Mouse (Mus musculus) stomach, postnatal 0 days (tissue): ENCODE results near the gene Msrb3. TPM values are rescaled to one million over a fixed set of nuclear protein-coding genes. Genes with fewer than 3 reads are reported as not detected.

Experiments used
- ATAC-seq: fragments of 200-750 bp; cut with Nextera tagmentation; 2 replicates; pipeline ENCODE4 v1.8.0; 2017; ENCODE audit not compliant: low FRiP score, low TSS enrichment
- DNase-seq: peaks from one replicate; pipeline ENCODE4 v3.0.0-alpha.2; 2016; ENCODE audit warnings: low spot score
- H3K27ac ChIP-seq: fragments of 300-500 bp; sonication (generic); replicated peaks from 2 replicates; pipeline ENCODE4 v1.5.1; 2014; ENCODE audit warnings: mild to moderate bottlenecking, control low read depth
- H3K27me3 ChIP-seq: fragments of 300-500 bp; sonication (generic); 2 replicates; pipeline ENCODE4 v1.6.1; 2014; ENCODE audit warnings: low read length; ENCODE audit not compliant: control insufficient read depth, insufficient read depth
- H3K36me3 ChIP-seq: fragments of 300-500 bp; sonication (generic); 2 replicates; pipeline ENCODE4 v1.6.1; 2014; ENCODE audit warnings: low read length, mixed read lengths; ENCODE audit not compliant: control insufficient read depth, insufficient read depth
- H3K4me1 ChIP-seq: fragments of 300-500 bp; sonication (generic); replicated peaks from 2 replicates; pipeline ENCODE4 v1.6.1; 2014; ENCODE audit warnings: antibody characterized with exemption; ENCODE audit not compliant: control insufficient read depth, insufficient read depth
- H3K4me2 ChIP-seq: fragments of 300-500 bp; sonication (generic); replicated peaks from 2 replicates; pipeline ENCODE4 v1.6.1; 2014; ENCODE audit warnings: low read depth, mild to moderate bottlenecking, control low read depth, moderate library complexity
- H3K4me3 ChIP-seq: fragments of 300-500 bp; sonication (generic); 2 replicates; pipeline ENCODE4 v1.5.1; 2014; ENCODE audit warnings: low read depth, low read length, control low read depth
- H3K9ac ChIP-seq: fragments of 300-500 bp; sonication (generic); 2 replicates; pipeline ENCODE4 v1.6.1; 2014; ENCODE audit warnings: mild to moderate bottlenecking, low read length, control low read depth, mixed read lengths
- H3K9me3 ChIP-seq: fragments of 300-500 bp; sonication (generic); 2 replicates; pipeline ENCODE4 v1.6.1; 2016; ENCODE audit warnings: low read length; ENCODE audit not compliant: control insufficient read depth
- CTCF ChIP-seq: IDR thresholded peaks from 2 replicates; pipeline ENCODE4 v1.5.1; 2016; ENCODE audit warnings: antibody characterized with exemption, low read depth, mild to moderate bottlenecking, moderate library complexity
- EP300 ChIP-seq: optimal IDR thresholded peaks from 2 replicates; pipeline ENCODE3; 2016; ENCODE audit warnings: antibody characterized with exemption
- WGBS: fragments of 180-500 bp; shearing (Covaris S2); extraction: QIAGEN DNeasy Blood & Tissue Kit; methylation state at CpG from one replicate; pipeline ENCODE4 v1.1.7; 2014; 5-methylcytosine and 5-hydroxymethylcytosine counted together
- polyA plus RNA-seq: library from polyadenylated mRNA; unstranded; fragments of >200 nt; fragmentation: Nextera tagmentation; extraction: Ambion mirVana; gene quantifications from 2 replicates; pipeline ENCODE4 v1.2.1, GENCODE M21; 2015

Gene Msrb3
- polyA plus RNA-seq: 19.5 and 23.2 TPM in 2 replicates

- TF ChIP-seq CTCF (no peak), EP300 (no peak)
- Histone ChIP-seq H3K27ac (peak within 1 kb of the TSS; percentile 90), H3K36me3 (no peaks in the 10 kb centered on the region), H3K27me3 (no peaks in the 10 kb centered on the region), H3K4me1 (no peaks in the 10 kb centered on the region), H3K4me3 (peak within 1 kb of the TSS; percentile 79), H3K9me3 (no peaks in the 10 kb centered on the region), H3K9ac (peak within 1 kb of the TSS; percentile 87), H3K4me2 (peak within 1 kb of the TSS; percentile 85)
- DNase-seq (peak; percentile 74), ATAC-seq (peak; percentile 84)
- 2% methylated on average over 49 of the region's 64 CpGs for WGBS
Observed at GRCm38 (mm10) chr10:120898785-120899762, at the start of gene Msrb3. Gene Msrb3, minus strand, starts transcription at chr10:120899101.

- TF ChIP-seq CTCF (no peak), EP300 (no peak)
- H3K27me3 ChIP-seq: no peaks in the 10 kb centered on the region
- H3K9ac ChIP-seq: no peak overlapping the region
- no peaks in the 10 kb centered on the region for H3K9me3 ChIP-seq
- no peaks in the 10 kb centered on the region for H3K4me1 ChIP-seq
- no peak overlapping the region for H3K4me2 ChIP-seq
- ATAC-seq (no peak), DNase-seq (no peak)
- H3K36me3 ChIP-seq: no peaks in the 10 kb centered on the region
- WGBS: 37% methylated on average over 2 of the region's 2 CpGs
- no peak overlapping the region for H3K27ac ChIP-seq
- H3K4me3 ChIP-seq: no peak overlapping the region
Observed at GRCm38 (mm10) chr10:120948461-120948860, 49.6 kb upstream of the Msrb3 start.

- no peaks in the 10 kb centered on the region for H3K27me3 ChIP-seq
- H3K9ac ChIP-seq: no peak overlapping the region
- no peak overlapping the region for H3K4me2 ChIP-seq
- 89% methylated on average over 2 of the region's 2 CpGs for WGBS
- TF ChIP-seq CTCF (no peak), EP300 (no peak)
- H3K27ac ChIP-seq: no peak overlapping the region
- no peak for ATAC-seq
- DNase-seq: no peak
- no peaks in the 10 kb centered on the region for H3K36me3 ChIP-seq
- H3K4me3 ChIP-seq: no peak overlapping the region
- H3K4me1 ChIP-seq: no peaks in the 10 kb centered on the region
- H3K9me3 ChIP-seq: no peaks in the 10 kb centered on the region
Observed at GRCm38 (mm10) chr10:120947842-120948241, 48.9 kb upstream of the Msrb3 start.

- H3K9me3 ChIP-seq: no peaks in the 10 kb centered on the region
- WGBS: 74% methylated on average over 5 of the region's 5 CpGs
Observed at GRCm38 (mm10) chr10:120946847-120947246, 47.9 kb upstream of the Msrb3 start.

GRCm38 (mm10) chr10:120938904-120939208 lies 40.0 kb upstream of the Msrb3 start:
- TF ChIP-seq EP300: no peak
- no peak for TF ChIP-seq CTCF
- Histone ChIP-seq H3K36me3 (no peaks in the 10 kb centered on the region), H3K4me3 (no peak overlapping the region), H3K9ac (no peak overlapping the region), H3K4me2 (no peak overlapping the region), H3K27me3 (no peaks in the 10 kb centered on the region), H3K4me1 (no peaks in the 10 kb centered on the region), H3K9me3 (no peaks in the 10 kb centered on the region), H3K27ac (no peak overlapping the region)
- ATAC-seq (no peak), DNase-seq (no peak)
- WGBS: 79% methylated on average over 2 of the region's 2 CpGs

More at GRCm38 (mm10) chr10:120946847-120947246, 47.9 kb upstream of the Msrb3 start:
- TF ChIP-seq EP300 (no peak), CTCF (no peak)
- no peak overlapping the region for H3K9ac ChIP-seq
- no peak for ATAC-seq
- no peak overlapping the region for H3K27ac ChIP-seq
- H3K4me1 ChIP-seq: no peaks in the 10 kb centered on the region
- H3K4me3 ChIP-seq: no peak overlapping the region
- H3K4me2 ChIP-seq: no peak overlapping the region
- no peaks in the 10 kb centered on the region for H3K27me3 ChIP-seq
- no peak for DNase-seq
- H3K36me3 ChIP-seq: no peaks in the 10 kb centered on the region
